Mouse (Mus musculus) lung, postnatal 0 days (tissue): Measurements from ENCODE around the gene Kctd20. TPM values are rescaled to one million over a fixed set of nuclear protein-coding genes. Genes with fewer than 3 reads are reported as not detected.
A peak's percentile ranks its signal among the peaks of the same experiment; 100 is the strongest.

Source experiments
- ATAC-seq: fragments of 200-750 bp; cut with Nextera tagmentation; 2 replicates; pipeline ENCODE4 v1.8.0; 2017; ENCODE audit warnings: moderate library complexity
- DNase-seq: peaks from one replicate; pipeline ENCODE4 v3.0.0-alpha.2; 2016; ENCODE audit warnings: low spot score
- H3K27ac ChIP-seq: fragments of 300-500 bp; sonication (generic); 2 replicates; pipeline ENCODE4 v1.5.1; 2014; ENCODE audit warnings: antibody characterized with exemption, mild to moderate bottlenecking, low read length, mixed read lengths
- H3K27me3 ChIP-seq: fragments of 300-500 bp; sonication (generic); replicated peaks from 2 replicates; pipeline ENCODE4 v1.6.1; 2014; ENCODE audit warnings: low read length, mixed read lengths; ENCODE audit not compliant: insufficient read depth
- H3K36me3 ChIP-seq: fragments of 300-500 bp; sonication (generic); 2 replicates; pipeline ENCODE4 v1.6.1; 2014; ENCODE audit warnings: low read length, mixed read lengths; ENCODE audit not compliant: insufficient read depth
- H3K4me1 ChIP-seq: fragments of 300-500 bp; sonication (generic); 2 replicates; pipeline ENCODE4 v1.6.1; 2014; ENCODE audit warnings: antibody characterized with exemption, low read depth, low read length, mixed read lengths; ENCODE audit not compliant: insufficient read depth
- H3K4me2 ChIP-seq: fragments of 300-500 bp; sonication (generic); replicated peaks from 2 replicates; pipeline ENCODE4 v1.6.1; 2014; ENCODE audit warnings: low read depth, mild to moderate bottlenecking, low read length, moderate library complexity, mixed read lengths
- H3K4me3 ChIP-seq: fragments of 300-500 bp; sonication (generic); 2 replicates; pipeline ENCODE4 v1.5.1; 2014; ENCODE audit warnings: low read depth, low read length
- H3K9ac ChIP-seq: fragments of 300-500 bp; sonication (generic); replicated peaks from 2 replicates; pipeline ENCODE4 v1.6.1; 2014; ENCODE audit warnings: low read depth, mild to moderate bottlenecking
- H3K9me3 ChIP-seq: fragments of 300-500 bp; sonication (generic); 2 replicates; pipeline ENCODE4 v1.6.1; 2016; ENCODE audit warnings: low read length, mixed read lengths
- CTCF ChIP-seq: IDR thresholded peaks from 2 replicates; pipeline ENCODE4 v1.5.1; 2016; ENCODE audit warnings: antibody characterized with exemption, mild to moderate bottlenecking
- EP300 ChIP-seq: IDR thresholded peaks from 2 replicates; pipeline ENCODE4 v1.6.1; 2016; ENCODE audit warnings: antibody characterized with exemption, mild to moderate bottlenecking, control low read depth
- WGBS: fragments of 180-500 bp; shearing (Covaris S2); extraction: QIAGEN DNeasy Blood & Tissue Kit; methylation state at CpG from one replicate; pipeline ENCODE4 v1.1.7; 2014; 5-methylcytosine and 5-hydroxymethylcytosine counted together
- polyA plus RNA-seq: library from polyadenylated mRNA; unstranded; fragments of >200 nt; fragmentation: Nextera tagmentation; extraction: Ambion mirVana; gene quantifications from 2 replicates; pipeline ENCODE4 v1.2.1, GENCODE M21; 2015

The Kctd20 gene
- polyA plus RNA-seq, 1 experiment from 2014 or later: 44.3 TPM

DNA sequence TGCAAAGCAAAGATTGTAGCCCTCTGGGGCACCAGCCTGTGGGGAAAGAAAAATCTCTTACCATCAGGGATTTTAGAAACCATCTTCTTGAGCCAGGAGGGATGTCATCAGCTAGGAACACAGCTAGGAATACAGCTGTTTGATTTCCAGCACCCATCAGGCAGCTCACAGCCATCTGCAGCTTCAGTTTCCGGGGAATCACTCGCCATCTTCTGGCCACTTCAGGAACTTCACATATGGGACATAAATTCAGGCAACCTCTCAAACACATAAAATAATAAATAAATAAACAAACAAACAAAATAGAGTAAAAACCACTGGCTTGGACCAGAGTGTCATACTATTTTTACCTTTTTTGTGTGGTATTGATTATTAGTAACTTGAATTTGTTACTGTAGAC is 63.9 kb downstream of the Kctd20 start:
- H3K27me3 ChIP-seq: no peaks in the 10 kb centered on the region
- 24% methylated on average over 2 of the region's 2 CpGs for WGBS
- no peak overlapping the region for H3K27ac ChIP-seq
- H3K4me1 ChIP-seq: no peaks in the 10 kb centered on the region
- H3K36me3 ChIP-seq: no peaks in the 10 kb centered on the region
- no peak overlapping the region for H3K4me2 ChIP-seq
- H3K9ac ChIP-seq: no peak overlapping the region
- ATAC-seq (no peak), DNase-seq (peak; percentile 65)
- no peaks in the 10 kb centered on the region for H3K9me3 ChIP-seq
- TF ChIP-seq CTCF: peak; percentile 68
- no peak for TF ChIP-seq EP300
- H3K4me3 ChIP-seq: no peak overlapping the region

GRCm38 (mm10) chr17:29016705-29017104 is 65.0 kb downstream of the Kctd20 start:
- WGBS: 62% methylated on average over 4 of the region's 4 CpGs

GRCm38 (mm10) chr17:29018292-29018984 is 66.7 kb downstream of the Kctd20 start:
- DNase-seq: peak; percentile 66
- WGBS: 48% methylated on average over 11 of the region's 11 CpGs
- Histone ChIP-seq H3K9ac (no peak overlapping the region), H3K27ac (no peak overlapping the region), H3K36me3 (no peaks in the 10 kb centered on the region), H3K4me1 (no peaks in the 10 kb centered on the region), H3K9me3 (no peaks in the 10 kb centered on the region), H3K4me3 (no peak overlapping the region), H3K27me3 (no peaks in the 10 kb centered on the region), H3K4me2 (no peak overlapping the region)
- ATAC-seq: peak; percentile 67
- peak; percentile 59; the same call in 1 of the 2 replicates for TF ChIP-seq EP300
- TF ChIP-seq CTCF: peak; percentile 73

More at GRCm38 (mm10) chr17:29016705-29017104, 65.0 kb downstream of the Kctd20 start:
- no peak overlapping the region for H3K4me3 ChIP-seq
- TF ChIP-seq CTCF (no peak), EP300 (peak; percentile 15; the same call in 1 of the 2 replicates)
- no peaks in the 10 kb centered on the region for H3K27me3 ChIP-seq
- ATAC-seq (peak; percentile 11; the same call in 1 of the 2 replicates), DNase-seq (peak; percentile 71)
- H3K4me1 ChIP-seq: no peaks in the 10 kb centered on the region
- H3K4me2 ChIP-seq: no peak overlapping the region
- no peaks in the 10 kb centered on the region for H3K36me3 ChIP-seq
- H3K9me3 ChIP-seq: no peaks in the 10 kb centered on the region
- no peak overlapping the region for H3K9ac ChIP-seq
- H3K27ac ChIP-seq: no peak overlapping the region

Other genes with a start within 250 kb of the Kctd20 start
- gene AC170998.1, start 225.9 kb upstream of the Kctd20 start, polyA plus RNA-seq: 2.0 and 2.4 TPM in 2 replicates
- gene Mapk13, start 182.7 kb upstream of the Kctd20 start, polyA plus RNA-seq: 46.7 and 46.9 TPM in 2 replicates
- gene Brpf3, start 150.9 kb upstream of the Kctd20 start, polyA plus RNA-seq: 6.0 and 6.2 TPM in 2 replicates
- 0.04 TPM in 1 of 2 replicates, not detected in the other for gene Pnpla1, start 93.5 kb upstream of the Kctd20 start, polyA plus RNA-seq
- gene 4930539E08Rik, start 36.6 kb upstream of the Kctd20 start, polyA plus RNA-seq: 0.02 TPM in 1 of 2 replicates, not detected in the other
- gene Pxt1, start 8.1 kb upstream of the Kctd20 start, polyA plus RNA-seq: 0.12 TPM in 1 of 2 replicates, not detected in the other
- gene Stk38, start 56.0 kb downstream of the Kctd20 start, polyA plus RNA-seq: 60.3 and 61.1 TPM in 2 replicates
- 229 and 238 TPM in 2 replicates for gene Srsf3, start 80.7 kb downstream of the Kctd20 start, polyA plus RNA-seq
- gene Cdkn1a, start 139.0 kb downstream of the Kctd20 start, polyA plus RNA-seq: 106 and 177 TPM in 2 replicates
- 1.0 and 1.2 TPM in 2 replicates for gene Rab44, start 162.2 kb downstream of the Kctd20 start, polyA plus RNA-seq